Mouse (Mus musculus) liver, postnatal 0 days (tissue): ENCODE measurements around the gene Tnks2.

ENCODE experiments used
- CTCF ChIP-seq: sonication (generic); IDR thresholded peaks from 2 replicates; pipeline ENCODE4 v1.5.1; 2016; ENCODE audit warnings: antibody characterized with exemption, low read depth
- EP300 ChIP-seq: IDR thresholded peaks from 2 replicates; pipeline ENCODE4 v1.6.1; 2016; ENCODE audit warnings: antibody characterized with exemption, low read depth, mild to moderate bottlenecking

DNA sequence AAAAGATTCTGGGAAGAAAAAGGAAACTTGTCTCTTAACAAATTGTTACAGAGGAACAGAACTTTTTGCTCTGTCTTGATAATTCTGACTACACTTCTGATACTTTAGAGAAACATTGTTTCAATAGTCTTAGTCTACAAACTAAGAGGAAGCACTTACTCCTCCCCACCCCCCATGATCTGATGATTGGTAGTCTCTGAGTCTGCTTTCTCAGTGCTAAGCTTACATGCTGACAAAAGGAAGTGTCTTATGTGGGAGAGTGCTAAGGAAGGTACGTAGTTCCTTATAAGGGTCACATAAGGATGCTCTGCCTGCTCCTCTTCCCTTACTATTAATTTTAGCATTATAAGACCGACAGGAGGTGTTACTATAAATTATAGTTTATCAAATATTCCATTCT is 98.6 kb downstream of the Tnks2 start:
- TF ChIP-seq CTCF, result no peak
- no peak for TF ChIP-seq EP300
